Mouse (Mus musculus): ENCODE results near the gene Arf6. TPM values are rescaled to one million over a fixed set of nuclear protein-coding genes. Genes with fewer than 3 reads are reported as not detected.
A peak's percentile ranks its signal among the peaks of the same experiment; 100 is the strongest.
"Not testable (repeated sequence)": the region's sequence is repeated elsewhere in the genome, so short reads cannot be mapped to it uniquely, and the experiment has no call there.

Gene Arf6
- total RNA-seq, 1 experiment = 89.3 TPM

GRCm38 (mm10) chr12:69363110-69363509 is 8.8 kb upstream of the Arf6 start:
- H3K36me3 ChIP-seq (ENCODE audit: control insufficient read depth, insufficient read depth, low read length, poor library complexity, severe bottlenecking); DNase-seq (ENCODE audit: low read depth, low spot score); H3K4me1 ChIP-seq (ENCODE audit: control insufficient read depth in 2 of 2, insufficient read depth in 2 of 2, low read length in 2 of 2, poor library complexity in 1 of 2); in situ Hi-C loops (cut with MboI; ENCODE audit: low sequenced_read_pairs in 2 of 2, unreplicated experiment in 2 of 2); H3K9ac ChIP-seq (ENCODE audit: insufficient read depth, low read depth, low read length, poor library complexity, severe bottlenecking); H3K27ac ChIP-seq (ENCODE audit: insufficient read depth, low read depth, low read length, poor library complexity, severe bottlenecking); H3K9me3 ChIP-seq (ENCODE audit: control insufficient read depth, insufficient read depth, low read depth, low read length): not testable (repeated sequence)
- peak; percentile 66 for TF ChIP-seq ZNF384 (IDR thresholded peaks at IDR 0.05; ENCODE audit: low read depth, low read length)
- 0 out of 4 replicates have a peak overlapping the region, but pooled peaks of 1 of the 2 experiments have one; percentile 75 for H3K4me3 ChIP-seq (ENCODE audit: insufficient read depth in 1 of 2, low read depth in 1 of 2, low read length in 2 of 2, poor library complexity in 1 of 2, severe bottlenecking in 1 of 2)

DNA sequence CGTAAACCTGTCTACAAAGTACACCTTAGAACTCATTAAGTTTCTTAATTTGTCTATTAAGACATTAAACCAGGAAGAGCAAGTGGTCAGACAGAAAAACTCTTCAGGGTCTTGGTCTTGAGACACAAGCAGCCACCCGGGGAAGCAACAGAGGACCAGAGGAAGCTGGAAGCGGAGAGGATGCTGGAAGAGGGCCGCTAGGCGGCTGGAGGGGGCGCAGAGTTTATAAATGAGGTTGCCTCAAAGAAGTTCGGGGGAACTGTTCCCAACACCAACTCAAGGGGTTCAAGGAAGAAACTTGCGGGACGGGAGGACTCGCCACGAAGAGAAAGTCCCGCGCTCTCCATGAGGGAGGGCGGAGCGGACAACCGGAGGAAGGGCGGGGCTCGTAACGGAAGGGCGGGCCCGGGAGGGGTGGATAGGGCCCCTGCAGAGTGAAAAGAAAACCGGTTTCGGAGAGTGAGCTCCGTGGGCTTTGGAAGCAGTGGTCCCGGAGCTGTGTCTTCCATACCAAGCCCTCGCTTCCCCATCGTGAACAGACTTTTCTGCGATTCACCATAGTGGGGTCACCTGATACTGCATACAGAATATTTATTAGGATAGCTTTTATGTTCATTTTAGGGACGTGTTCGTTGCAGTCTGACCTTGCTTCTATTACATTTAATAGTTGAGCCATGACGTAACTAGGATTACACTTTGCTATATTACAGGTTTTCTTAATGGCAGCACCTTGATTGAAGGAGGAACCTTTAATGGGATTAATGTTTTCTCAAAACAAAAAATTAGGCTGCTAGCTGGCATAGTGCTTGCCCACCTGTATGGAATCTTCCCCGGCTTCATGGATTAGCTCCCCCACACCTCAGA is 7.8 kb upstream of the Arf6 start:
- H3K4me1 ChIP-seq (ENCODE audit: control insufficient read depth in 2 of 2, insufficient read depth in 2 of 2, low read length in 2 of 2, poor library complexity in 1 of 2) = peaks cover 0 to 2% of the 10 kb centered on the region in 2 experiments; a peak in 1 of 4 replicates
- H3K27ac ChIP-seq (ENCODE audit: insufficient read depth, low read depth, low read length, poor library complexity, severe bottlenecking) = peak overlapping the region; percentile 95
- in situ Hi-C loops (cut with MboI; ENCODE audit: low sequenced_read_pairs in 2 of 2, unreplicated experiment in 2 of 2) = no loop called here
- no peak for TF ChIP-seq MAFK (IDR thresholded peaks at IDR 0.05; ENCODE audit: insufficient read depth, low read depth, low read length)
- no peak for TF ChIP-seq ZNF384 (IDR thresholded peaks at IDR 0.05; ENCODE audit: low read depth, low read length)
- no peak for TF ChIP-seq CHD2 (IDR thresholded peaks at IDR 0.05; ENCODE audit: low read depth, low read length)
- H3K36me3 ChIP-seq (ENCODE audit: control insufficient read depth, insufficient read depth, low read length, poor library complexity, severe bottlenecking) = no peaks in the 10 kb centered on the region
- peak overlapping the region; percentile 92 for H3K9ac ChIP-seq (ENCODE audit: insufficient read depth, low read depth, low read length, poor library complexity, severe bottlenecking)
- H3K4me3 ChIP-seq (ENCODE audit: insufficient read depth in 1 of 2, low read depth in 1 of 2, low read length in 2 of 2, poor library complexity in 1 of 2, severe bottlenecking in 1 of 2) = peak overlapping the region; percentile 73 to 75
- no peaks in the 10 kb centered on the region for H3K9me3 ChIP-seq (ENCODE audit: control insufficient read depth, insufficient read depth, low read depth, low read length)
- DNase-seq (ENCODE audit: low read depth, low spot score) = no peak

DNA sequence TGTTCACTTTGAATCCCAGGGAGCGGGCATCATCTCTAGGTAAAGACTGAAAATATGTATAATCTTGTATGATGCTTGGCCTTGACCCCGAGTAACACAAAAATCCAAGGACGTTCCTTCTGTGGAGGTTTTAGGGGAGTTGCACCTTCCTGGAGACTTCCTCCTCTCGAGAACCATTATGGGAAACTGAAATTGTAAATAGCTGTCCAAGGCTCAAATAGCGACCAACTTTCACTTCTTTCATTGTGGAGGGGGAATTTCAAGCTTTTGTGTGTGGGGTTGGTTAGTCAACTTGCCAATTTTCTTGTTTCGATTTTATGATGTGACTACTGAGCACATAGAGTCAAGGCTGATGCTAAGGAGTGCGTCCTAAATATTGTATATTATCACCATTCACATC is 6.2 kb upstream of the Arf6 start:
- no peak for DNase-seq (ENCODE audit: low read depth, low spot score)

DNA sequence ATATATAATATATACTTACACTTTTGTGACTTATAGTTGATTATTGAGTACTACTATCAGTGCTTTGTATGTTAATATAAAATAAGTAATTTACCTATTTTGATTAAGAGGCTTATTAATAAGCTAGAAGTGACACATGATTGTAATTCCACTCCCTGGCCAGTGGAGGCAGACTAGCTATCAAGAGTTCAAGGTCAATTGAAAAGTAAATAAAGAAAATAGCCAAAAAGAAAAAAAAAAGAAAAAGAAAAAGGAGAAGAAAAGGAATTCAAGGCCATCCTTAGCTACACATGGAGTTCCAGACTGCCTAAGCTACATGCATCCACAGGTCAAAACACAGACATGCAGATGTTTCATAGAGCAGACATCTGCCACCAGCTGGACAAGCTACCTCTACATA is 5.5 kb upstream of the Arf6 start:
- no peak for DNase-seq (ENCODE audit: low read depth, low spot score)
- TF ChIP-seq CHD2 (IDR thresholded peaks at IDR 0.05; ENCODE audit: low read depth, low read length) (no peak), HCFC1 (IDR thresholded peaks at IDR 0.05; ENCODE audit: borderline replicate concordance, insufficient read depth, low read length) (no peak), ZC3H11A (IDR thresholded peaks at IDR 0.05; ENCODE audit: borderline replicate concordance, low read depth, low read length) (no peak), MAFK (IDR thresholded peaks at IDR 0.05; ENCODE audit: insufficient read depth, low read depth, low read length) (no peak), ZNF384 (IDR thresholded peaks at IDR 0.05; ENCODE audit: low read depth, low read length) (peak; percentile 73)
- no peak overlapping the region for H3K9ac ChIP-seq (ENCODE audit: insufficient read depth, low read depth, low read length, poor library complexity, severe bottlenecking)
- H3K27ac ChIP-seq (ENCODE audit: insufficient read depth, low read depth, low read length, poor library complexity, severe bottlenecking) = no peak overlapping the region
- no peaks in the 10 kb centered on the region for H3K36me3 ChIP-seq (ENCODE audit: control insufficient read depth, insufficient read depth, low read length, poor library complexity, severe bottlenecking)
- H3K4me3 ChIP-seq (ENCODE audit: insufficient read depth in 1 of 2, low read depth in 1 of 2, low read length in 2 of 2, poor library complexity in 1 of 2, severe bottlenecking in 1 of 2) = no peak overlapping the region
- H3K4me1 ChIP-seq (ENCODE audit: control insufficient read depth in 2 of 2, insufficient read depth in 2 of 2, low read length in 2 of 2, poor library complexity in 1 of 2) = peaks cover 0 to 2% of the 10 kb centered on the region in 2 experiments; a peak in 1 of 4 replicates
- in situ Hi-C loops (cut with MboI; ENCODE audit: low sequenced_read_pairs in 2 of 2, unreplicated experiment in 2 of 2) = no loop called here
- H3K9me3 ChIP-seq (ENCODE audit: control insufficient read depth, insufficient read depth, low read depth, low read length) = no peaks in the 10 kb centered on the region

More for the DNA sequence above, 6.2 kb upstream of the Arf6 start:
- in situ Hi-C loops (cut with MboI; ENCODE audit: low sequenced_read_pairs in 2 of 2, unreplicated experiment in 2 of 2) = no loop called here
- TF ChIP-seq HCFC1 (IDR thresholded peaks at IDR 0.05; ENCODE audit: borderline replicate concordance, insufficient read depth, low read length) (no peak), ZC3H11A (IDR thresholded peaks at IDR 0.05; ENCODE audit: borderline replicate concordance, low read depth, low read length) (no peak), MAFK (IDR thresholded peaks at IDR 0.05; ENCODE audit: insufficient read depth, low read depth, low read length) (no peak), CHD2 (IDR thresholded peaks at IDR 0.05; ENCODE audit: low read depth, low read length) (no peak)
- Histone ChIP-seq H3K27ac (ENCODE audit: insufficient read depth, low read depth, low read length, poor library complexity, severe bottlenecking) (no peak overlapping the region), H3K9ac (ENCODE audit: insufficient read depth, low read depth, low read length, poor library complexity, severe bottlenecking) (no peak overlapping the region), H3K4me1 (ENCODE audit: control insufficient read depth in 2 of 2, insufficient read depth in 2 of 2, low read length in 2 of 2, poor library complexity in 1 of 2) (peaks cover 0 to 2% of the 10 kb centered on the region in 2 experiments; a peak in 1 of 4 replicates), H3K4me3 (ENCODE audit: insufficient read depth in 1 of 2, low read depth in 1 of 2, low read length in 2 of 2, poor library complexity in 1 of 2, severe bottlenecking in 1 of 2) (no peak overlapping the region), H3K9me3 (ENCODE audit: control insufficient read depth, insufficient read depth, low read depth, low read length) (no peaks in the 10 kb centered on the region), H3K36me3 (ENCODE audit: control insufficient read depth, insufficient read depth, low read length, poor library complexity, severe bottlenecking) (no peaks in the 10 kb centered on the region)

- TF ChIP-seq HCFC1 (IDR thresholded peaks at IDR 0.05; ENCODE audit: borderline replicate concordance, insufficient read depth, low read length) (no peak), ZNF384 (IDR thresholded peaks at IDR 0.05; ENCODE audit: low read depth, low read length) (no peak), CHD2 (IDR thresholded peaks at IDR 0.05; ENCODE audit: low read depth, low read length) (no peak), MAFK (IDR thresholded peaks at IDR 0.05; ENCODE audit: insufficient read depth, low read depth, low read length) (no peak), ZC3H11A (IDR thresholded peaks at IDR 0.05; ENCODE audit: borderline replicate concordance, low read depth, low read length) (no peak)
- in situ Hi-C loops (cut with MboI; ENCODE audit: low sequenced_read_pairs in 2 of 2, unreplicated experiment in 2 of 2) = no loop called here
- DNase-seq (ENCODE audit: low read depth, low spot score) = no peak
- H3K9me3 ChIP-seq (ENCODE audit: control insufficient read depth, insufficient read depth, low read depth, low read length) = no peaks in the 10 kb centered on the region
- no peak overlapping the region for H3K4me3 ChIP-seq (ENCODE audit: insufficient read depth in 1 of 2, low read depth in 1 of 2, low read length in 2 of 2, poor library complexity in 1 of 2, severe bottlenecking in 1 of 2)
- no peaks in the 10 kb centered on the region for H3K36me3 ChIP-seq (ENCODE audit: control insufficient read depth, insufficient read depth, low read length, poor library complexity, severe bottlenecking)
- peaks cover 0 to 2% of the 10 kb centered on the region in 2 experiments; a peak in 1 of 4 replicates for H3K4me1 ChIP-seq (ENCODE audit: control insufficient read depth in 2 of 2, insufficient read depth in 2 of 2, low read length in 2 of 2, poor library complexity in 1 of 2)
- H3K9ac ChIP-seq (ENCODE audit: insufficient read depth, low read depth, low read length, poor library complexity, severe bottlenecking) = no peak overlapping the region
- H3K27ac ChIP-seq (ENCODE audit: insufficient read depth, low read depth, low read length, poor library complexity, severe bottlenecking) = no peak overlapping the region
Observed at GRCm38 (mm10) chr12:69367557-69367956, 4.4 kb upstream of the Arf6 start.
